Mouse (Mus musculus): ENCODE data around the gene Slc13a5.

The Slc13a5 gene

DNA sequence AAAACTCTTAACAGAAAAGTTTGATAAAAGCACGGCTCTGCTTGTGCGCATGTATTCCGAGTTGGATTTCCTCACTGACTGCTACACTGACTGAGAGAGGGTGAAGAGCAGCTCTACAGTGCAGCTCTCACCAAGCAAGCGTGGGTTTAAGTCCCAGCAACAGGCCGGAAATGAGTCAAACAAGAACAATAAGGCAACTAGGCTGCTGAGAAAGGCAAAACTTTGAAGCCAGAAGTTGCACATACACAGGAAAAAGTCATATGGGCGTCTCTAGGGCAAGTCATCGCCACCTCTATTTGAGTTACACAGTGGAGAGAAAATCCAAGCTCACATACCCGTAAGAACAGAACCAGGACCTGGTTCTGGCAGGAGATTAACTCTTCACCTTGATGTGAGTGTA lies 70.5 kb downstream of the Slc13a5 start:
- DNase-seq = no peak

DNA sequence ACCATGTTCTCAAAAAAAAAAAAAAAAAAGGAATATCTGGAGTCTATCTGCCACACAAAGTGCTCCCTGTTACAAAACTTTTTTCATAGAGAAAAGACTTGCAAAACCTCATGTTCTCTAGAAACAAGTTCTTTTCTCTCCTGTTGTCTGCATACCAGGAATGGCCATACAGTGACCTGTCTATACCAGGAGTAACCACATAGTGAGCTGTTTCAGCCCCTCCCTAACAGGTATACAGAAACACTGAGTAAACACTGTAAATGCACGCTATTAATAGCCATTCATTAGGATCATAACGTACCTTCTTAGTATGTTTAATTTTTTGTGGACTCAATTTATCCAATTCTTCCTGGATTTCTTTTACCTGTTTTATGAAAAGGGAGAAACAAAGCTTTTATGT lies 72.8 kb downstream of the Slc13a5 start:
- no peak for DNase-seq
